Mouse (Mus musculus) embryonic facial prominence, embryonic 14.5 days (tissue): ENCODE data around the gene Brox. TPM values are rescaled to one million over a fixed set of nuclear protein-coding genes. Genes with fewer than 3 reads are reported as not detected.
A peak's percentile ranks its signal among the peaks of the same experiment; 100 is the strongest.
"Not testable (repeated sequence)": the region's sequence is repeated elsewhere in the genome, so short reads cannot be mapped to it uniquely, and the experiment has no call there.

ENCODE experiments used
- ATAC-seq: fragments of 200-750 bp; cut with Nextera tagmentation; 2 replicates; pipeline ENCODE4 v1.8.0; 2017; ENCODE audit warnings: low read depth, moderate number of reproducible peaks, moderate TSS enrichment
- DNase-seq: peaks from one replicate; pipeline ENCODE4 v3.0.0-alpha.2; 2015; ENCODE audit warnings: low spot score
- H3K27ac ChIP-seq: fragments of 300-500 bp; sonication (generic); replicated peaks from 2 replicates; pipeline ENCODE4 v1.5.1; 2014; ENCODE audit warnings: low read depth, mild to moderate bottlenecking, low read length, moderate library complexity
- H3K27me3 ChIP-seq: fragments of 300-500 bp; sonication (generic); replicated peaks from 2 replicates; pipeline ENCODE4 v1.6.1; 2014; ENCODE audit warnings: low read length; ENCODE audit not compliant: control insufficient read depth, insufficient read depth
- H3K36me3 ChIP-seq: fragments of 300-500 bp; sonication (generic); 2 replicates; pipeline ENCODE4 v1.6.1; 2014; ENCODE audit warnings: low read length, mixed read lengths; ENCODE audit not compliant: control insufficient read depth, insufficient read depth
- H3K4me1 ChIP-seq: fragments of 300-500 bp; sonication (generic); 2 replicates; pipeline ENCODE4 v1.6.1; 2014; ENCODE audit warnings: antibody characterized with exemption, low read length; ENCODE audit not compliant: control insufficient read depth, insufficient read depth
- H3K4me2 ChIP-seq: fragments of 300-500 bp; sonication (generic); 2 replicates; pipeline ENCODE4 v1.6.1; 2014; ENCODE audit warnings: low read depth, mild to moderate bottlenecking, low read length, moderate library complexity, mixed read lengths
- H3K4me3 ChIP-seq: fragments of 300-500 bp; sonication (generic); 2 replicates; pipeline ENCODE4 v1.5.1; 2014; ENCODE audit warnings: low read depth, mild to moderate bottlenecking, low read length
- H3K9ac ChIP-seq: fragments of 300-500 bp; sonication (generic); 2 replicates; pipeline ENCODE4 v1.6.1; 2014; ENCODE audit warnings: low read depth, mild to moderate bottlenecking, low read length, moderate library complexity, mixed read lengths
- H3K9me3 ChIP-seq: fragments of 300-500 bp; sonication (generic); 2 replicates; pipeline ENCODE4 v1.6.1; 2016; ENCODE audit warnings: low read length; ENCODE audit not compliant: control insufficient read depth
- WGBS: fragments of 180-500 bp; shearing (Covaris S2); extraction: QIAGEN DNeasy Blood & Tissue Kit; methylation state at CpG from one replicate; pipeline ENCODE4 v1.1.7; 2014; 5-methylcytosine and 5-hydroxymethylcytosine counted together
- polyA plus RNA-seq: library from polyadenylated mRNA; unstranded; fragments of >200 nt; fragmentation: Nextera tagmentation; extraction: Ambion mirVana; gene quantifications from 2 replicates; pipeline ENCODE4 v1.2.1, GENCODE M21; 2014

The Brox gene
- polyA plus RNA-seq, 1 experiment from 2014 or later, result 50.4 TPM

DNA sequence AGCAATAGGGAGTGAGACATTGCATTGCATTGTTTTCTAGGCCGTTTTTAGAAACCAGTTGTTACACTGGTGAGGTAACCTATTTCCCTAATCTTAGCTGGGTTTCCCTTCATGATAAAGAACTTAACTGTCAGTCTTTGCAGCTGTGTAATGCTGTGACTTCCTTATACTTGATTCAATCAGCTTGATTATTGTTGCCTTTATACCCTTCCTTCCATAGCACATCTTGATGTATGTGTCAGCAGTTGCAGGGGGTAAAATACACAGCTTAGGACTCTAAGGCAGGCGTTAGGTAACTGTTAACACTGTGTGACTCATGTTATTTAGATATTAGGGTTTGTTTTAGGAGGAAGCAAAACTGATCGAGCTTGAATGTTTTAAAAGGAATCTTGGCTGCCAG is 23.6 kb upstream of the Brox start:
- H3K4me3 ChIP-seq, result no peak overlapping the region
- peaks cover 89% of the 10 kb centered on the region for H3K36me3 ChIP-seq
- 80% methylated on average over 3 of the region's 3 CpGs for WGBS
- DNase-seq, result no peak
- H3K4me1 ChIP-seq, result no peaks in the 10 kb centered on the region
- H3K27me3 ChIP-seq, result no peaks in the 10 kb centered on the region
- H3K4me2 ChIP-seq, result no peak overlapping the region
- H3K27ac ChIP-seq, result no peak overlapping the region
- H3K9me3 ChIP-seq, result peaks cover 3% of the 10 kb centered on the region; the same call in 1 of the 2 replicates
- no peak for ATAC-seq
- H3K9ac ChIP-seq, result no peak overlapping the region

DNA sequence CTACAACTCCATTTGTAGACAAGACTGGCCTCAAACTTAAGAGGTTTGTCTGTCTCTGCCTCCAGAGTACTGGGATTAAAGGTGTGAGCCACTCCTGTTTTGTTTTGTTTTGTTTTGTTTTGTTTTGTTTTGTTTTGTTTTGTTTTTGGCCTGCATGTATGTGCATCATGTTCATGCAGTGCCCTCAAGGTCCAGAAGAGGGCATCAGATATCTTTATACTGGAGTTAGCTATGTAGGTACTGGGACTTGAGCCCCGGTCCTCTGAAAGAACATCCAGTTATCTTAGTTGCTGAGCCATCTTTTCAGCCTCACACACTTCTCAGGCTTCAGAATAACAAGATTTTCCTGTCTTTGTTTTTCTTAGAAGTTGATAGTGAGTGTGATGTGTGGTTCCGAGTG is 18.7 kb upstream of the Brox start:
- peaks cover 84% of the 10 kb centered on the region for H3K36me3 ChIP-seq
- H3K9ac ChIP-seq, result no peak overlapping the region
- H3K4me2 ChIP-seq, result no peak overlapping the region
- 87% methylated on average over 2 of the region's 2 CpGs for WGBS
- no peaks in the 10 kb centered on the region for H3K4me1 ChIP-seq
- no peak overlapping the region for H3K4me3 ChIP-seq
- H3K27me3 ChIP-seq, result no peaks in the 10 kb centered on the region
- ATAC-seq (no peak), DNase-seq (no peak)
- H3K9me3 ChIP-seq, result no peaks in the 10 kb centered on the region
- no peak overlapping the region for H3K27ac ChIP-seq

DNA sequence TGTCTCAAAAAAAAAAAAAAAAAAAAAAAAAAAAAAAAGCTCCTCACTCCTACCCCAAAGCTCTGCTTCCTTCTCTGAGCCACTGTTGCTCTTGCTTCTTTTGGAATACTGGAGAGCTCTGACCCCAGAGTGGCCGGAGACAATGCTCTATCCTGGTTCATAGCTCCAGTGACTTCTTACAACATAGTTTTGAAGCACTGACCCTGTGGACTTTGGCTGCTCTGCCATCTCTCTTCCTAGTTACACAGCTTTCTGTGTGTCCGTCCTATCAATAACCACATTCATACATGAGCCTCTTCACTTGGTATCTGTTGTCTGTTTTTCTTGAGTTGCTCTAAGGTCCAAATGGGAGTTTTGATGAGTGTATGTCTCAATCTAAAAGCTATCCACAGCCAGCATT is 15.0 kb upstream of the Brox start:
- H3K4me2 ChIP-seq, result no peak overlapping the region
- no peaks in the 10 kb centered on the region for H3K4me1 ChIP-seq
- ATAC-seq (no peak), DNase-seq (no peak)
- no peak overlapping the region for H3K9ac ChIP-seq
- H3K4me3 ChIP-seq, result no peak overlapping the region
- no peaks in the 10 kb centered on the region for H3K27me3 ChIP-seq
- no peak overlapping the region for H3K27ac ChIP-seq
- H3K9me3 ChIP-seq, result no peaks in the 10 kb centered on the region
- peaks cover 71% of the 10 kb centered on the region for H3K36me3 ChIP-seq
- 97% methylated on average over 2 of the region's 2 CpGs for WGBS

DNA sequence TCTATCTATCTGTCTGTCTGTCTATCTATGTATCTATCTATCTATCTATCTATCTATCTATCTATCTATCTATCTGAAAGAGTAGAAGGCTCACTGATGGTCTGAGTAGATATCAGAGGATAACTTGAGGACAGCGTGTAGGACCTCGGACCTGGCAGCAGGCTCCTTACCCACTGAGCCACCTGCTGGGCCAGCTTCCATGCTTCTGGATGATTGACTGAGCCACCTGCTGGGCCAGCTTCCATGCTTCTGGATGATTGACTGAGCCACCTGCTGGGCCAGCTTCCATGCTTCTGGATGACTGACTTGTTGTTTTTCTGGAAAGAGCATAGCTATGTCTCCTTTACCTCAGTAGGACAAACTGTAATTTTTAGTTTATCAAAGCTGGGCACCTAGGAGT is 12.5 kb upstream of the Brox start:
- H3K36me3 ChIP-seq, result peaks cover 59% of the 10 kb centered on the region

DNA sequence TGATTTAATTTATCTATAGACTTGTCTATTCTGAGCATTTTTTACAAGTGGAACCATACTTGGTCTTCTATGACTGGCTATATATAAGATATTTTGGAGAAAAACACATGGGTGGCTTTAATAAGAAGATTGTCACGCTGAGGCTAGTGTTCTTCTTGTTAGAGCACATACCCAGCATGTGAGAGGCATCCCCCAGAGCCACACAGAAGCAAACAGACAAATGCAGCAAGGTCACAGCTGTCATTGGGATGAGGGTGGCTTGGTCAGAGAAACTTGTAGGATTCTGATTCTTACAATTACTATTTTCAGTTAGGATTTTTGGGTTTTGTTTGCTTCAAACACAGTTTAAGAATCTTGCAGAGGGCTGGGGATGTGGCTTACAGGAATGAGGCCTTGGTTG is 11.4 kb upstream of the Brox start:
- WGBS, result 74% methylated on average over 1 of the region's 1 CpGs
- no peaks in the 10 kb centered on the region for H3K9me3 ChIP-seq
- no peak for DNase-seq

More for the DNA sequence above, 12.5 kb upstream of the Brox start:
- H3K4me1 ChIP-seq, H3K4me2 ChIP-seq, H3K27me3 ChIP-seq, H3K9me3 ChIP-seq, H3K4me3 ChIP-seq, H3K9ac ChIP-seq, H3K27ac ChIP-seq: not testable (repeated sequence)
- WGBS, result 66% methylated on average over 2 of the region's 2 CpGs
- DNase-seq (peak; percentile 14), ATAC-seq (peak; percentile 53; the same call in 1 of the 2 replicates)

DNA sequence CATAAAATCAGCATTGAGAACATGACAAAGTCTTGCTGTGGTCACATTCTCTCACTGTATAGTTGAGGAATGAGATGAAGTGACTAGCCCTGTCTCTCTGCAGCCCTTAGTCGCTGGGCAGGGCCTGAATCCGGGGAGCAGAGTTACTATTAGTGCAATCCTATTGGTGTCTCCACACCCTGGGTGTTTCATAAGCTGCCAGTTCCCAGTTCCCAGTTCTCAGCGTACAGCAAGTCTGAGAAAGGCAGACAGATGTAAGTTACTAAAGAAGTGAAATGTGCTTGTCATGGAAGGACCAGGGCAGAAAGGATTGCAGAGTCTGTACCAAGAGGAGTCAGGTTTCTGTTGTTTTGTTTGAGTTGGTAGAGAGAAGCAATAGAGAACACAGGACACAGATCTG is 10.5 kb upstream of the Brox start:
- H3K4me2 ChIP-seq, result no peak overlapping the region
- no peak overlapping the region for H3K9ac ChIP-seq
- H3K27me3 ChIP-seq, result no peaks in the 10 kb centered on the region
- H3K4me3 ChIP-seq, result no peak overlapping the region
- 74% methylated on average over 3 of the region's 3 CpGs for WGBS
- ATAC-seq, result peak; percentile 44; the same call in 1 of the 2 replicates
- H3K9me3 ChIP-seq, result no peaks in the 10 kb centered on the region
- peak overlapping the region; percentile 33; the same call in 1 of the 2 replicates for H3K27ac ChIP-seq
- peaks cover 41% of the 10 kb centered on the region for H3K36me3 ChIP-seq
- peak; percentile 31 for DNase-seq
- H3K4me1 ChIP-seq, result no peaks in the 10 kb centered on the region

More for the DNA sequence above, 11.4 kb upstream of the Brox start:
- Histone ChIP-seq H3K27me3 (no peaks in the 10 kb centered on the region), H3K4me3 (no peak overlapping the region), H3K4me2 (no peak overlapping the region), H3K36me3 (peaks cover 50% of the 10 kb centered on the region), H3K9ac (no peak overlapping the region), H3K27ac (no peak overlapping the region), H3K4me1 (no peaks in the 10 kb centered on the region)
- no peak for ATAC-seq

DNA sequence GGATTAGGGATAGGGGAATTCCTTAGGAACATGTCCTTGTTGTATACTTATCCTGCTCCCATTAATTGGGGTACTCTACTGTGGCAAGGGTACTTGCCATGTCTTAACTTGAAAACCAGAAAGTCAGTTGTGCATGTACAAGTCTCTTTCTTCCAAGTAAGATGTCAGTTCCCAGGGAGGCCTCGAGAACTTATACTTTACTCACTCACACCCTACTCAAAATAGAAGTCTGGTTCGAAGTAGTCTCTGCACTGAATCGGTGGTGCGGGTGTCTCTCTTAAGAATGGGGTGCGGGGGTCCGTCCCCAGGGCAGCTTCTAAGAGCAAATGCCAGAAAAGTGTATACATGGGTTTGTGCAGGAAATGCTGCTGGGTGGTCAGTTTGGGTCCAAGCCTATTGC is 2.1 kb upstream of the Brox start:
- Histone ChIP-seq H3K27me3 (no peaks in the 10 kb centered on the region), H3K4me3 (no peak overlapping the region), H3K36me3 (no peaks in the 10 kb centered on the region), H3K4me2 (no peak overlapping the region), H3K9ac (no peak overlapping the region), H3K9me3 (no peaks in the 10 kb centered on the region), H3K27ac (no peak overlapping the region), H3K4me1 (no peaks in the 10 kb centered on the region)
- peak; percentile 95 for DNase-seq
- WGBS, result 85% methylated on average over 6 of the region's 6 CpGs
- ATAC-seq, result no peak

DNA sequence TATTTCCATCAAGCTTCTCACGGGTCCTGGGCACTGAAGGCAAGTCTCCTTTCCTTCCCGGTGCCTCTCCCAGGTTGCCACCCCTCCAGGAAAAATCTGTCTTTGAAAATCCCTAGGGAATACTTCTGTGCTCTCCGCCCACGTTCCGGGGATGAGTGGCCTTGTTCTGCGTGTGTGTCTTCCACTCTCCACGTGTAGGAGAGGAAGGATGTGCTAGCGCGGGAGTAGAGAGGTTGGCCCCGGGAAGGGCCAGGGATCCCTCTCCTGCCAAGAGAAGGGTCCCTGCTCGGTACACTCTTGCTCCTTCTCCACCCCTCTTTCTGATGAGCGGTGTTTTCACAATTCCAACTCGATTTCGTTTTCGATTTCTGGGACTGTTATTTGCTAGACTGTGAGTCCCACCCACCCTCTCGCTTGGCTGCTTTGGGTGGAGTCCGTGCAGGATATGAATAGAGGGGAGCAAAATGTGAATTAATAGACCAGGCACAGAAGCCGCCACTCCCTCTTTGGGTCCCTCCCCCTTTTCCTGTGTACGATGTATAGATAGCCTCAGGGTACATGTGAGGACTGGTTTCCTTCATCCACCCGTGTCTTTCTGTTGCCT is 919 bp upstream of the Brox start:
- Histone ChIP-seq H3K4me3 (peak overlapping the region; percentile 52), H3K9me3 (no peaks in the 10 kb centered on the region), H3K9ac (peak overlapping the region; percentile 66), H3K27me3 (no peaks in the 10 kb centered on the region), H3K27ac (peak overlapping the region; percentile 61), H3K4me2 (peak overlapping the region; percentile 55), H3K4me1 (no peaks in the 10 kb centered on the region), H3K36me3 (peaks cover 5% of the 10 kb centered on the region; the same call in 1 of the 2 replicates)
- peak; percentile 82 for DNase-seq
- under 1% methylated on average over 20 of the region's 20 CpGs for WGBS
- no peak; the same call in 1 of the 2 replicates for ATAC-seq

DNA sequence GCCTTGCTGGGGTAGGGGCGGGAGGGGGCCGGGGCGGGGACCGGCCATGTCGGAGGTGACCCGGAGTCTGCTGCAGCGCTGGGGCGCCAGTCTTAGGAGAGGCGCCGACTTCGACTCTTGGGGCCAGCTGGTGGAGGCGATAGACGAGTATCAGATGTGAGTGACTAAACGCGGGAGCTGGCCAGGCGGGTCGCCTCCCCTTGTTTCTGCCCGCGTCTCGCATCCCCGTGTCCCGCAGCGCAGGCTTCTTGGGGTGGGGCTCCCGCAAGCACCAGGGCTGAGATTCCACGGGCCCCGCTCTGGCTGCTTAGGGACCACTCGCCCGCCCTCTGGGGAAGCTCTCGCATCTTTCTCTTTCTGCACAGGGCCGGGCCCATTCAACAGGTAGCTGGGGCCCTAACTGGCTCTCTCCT is 410 bp upstream of the Brox start:
- DNase-seq (peak; percentile 38), ATAC-seq (peak; percentile 58)
- Histone ChIP-seq H3K27me3 (no peaks in the 10 kb centered on the region), H3K4me3 (peak overlapping the region; percentile 52), H3K9ac (peak overlapping the region; percentile 66), H3K9me3 (no peaks in the 10 kb centered on the region), H3K36me3 (peaks cover 10% of the 10 kb centered on the region; the same call in 1 of the 2 replicates), H3K27ac (peak overlapping the region; percentile 61), H3K4me1 (no peaks in the 10 kb centered on the region), H3K4me2 (peak overlapping the region; percentile 55)
- 0% methylated on average over 13 of the region's 30 CpGs for WGBS
